Mouse (Mus musculus) liver, embryonic 14.5 days (tissue): ENCODE data around the gene Csnk1g2.

Source experiments
- CTCF ChIP-seq: IDR thresholded peaks from 2 replicates; pipeline ENCODE4 v1.5.1; 2016; ENCODE audit warnings: antibody characterized with exemption, low read depth, control low read depth
- EP300 ChIP-seq: IDR thresholded peaks from 2 replicates; pipeline ENCODE4 v1.6.1; 2016; ENCODE audit warnings: antibody characterized with exemption, low read depth

- TF ChIP-seq EP300 (no peak), CTCF (no peak)
These were observed 19.8 kb upstream of the Csnk1g2 start, which contains the start of the genes Scamp4 and Adat3 for GRCm38 (mm10) chr10:80602698-80603325.
